Mouse (Mus musculus) embryonic facial prominence, embryonic 11.5 days (tissue): Measurements from ENCODE around the gene Osbpl3. TPM values are rescaled to one million over a fixed set of nuclear protein-coding genes. Genes with fewer than 3 reads are reported as not detected.

Experiments used
- ATAC-seq: fragments of 200-750 bp; cut with Nextera tagmentation; replicated peaks from 2 replicates; pipeline ENCODE4 v1.8.0; 2017; ENCODE audit warnings: low read depth; ENCODE audit not compliant: insufficient number of reproducible peaks, low FRiP score, low TSS enrichment
- DNase-seq: peaks from one replicate; pipeline ENCODE4 v3.0.0-alpha.2; 2015; ENCODE audit warnings: low spot score
- H3K27ac ChIP-seq: fragments of 300-500 bp; sonication (generic); replicated peaks from 2 replicates; pipeline ENCODE4 v1.5.1; 2014; ENCODE audit warnings: mild to moderate bottlenecking, low read depth, low read length, control low read depth
- H3K27me3 ChIP-seq: fragments of 300-500 bp; sonication (generic); 2 replicates; pipeline ENCODE4 v1.6.1; 2014; ENCODE audit warnings: mild to moderate bottlenecking, low read length, moderate library complexity, mixed read lengths; ENCODE audit not compliant: control insufficient read depth, insufficient read depth
- H3K36me3 ChIP-seq: fragments of 300-500 bp; sonication (generic); replicated peaks from 2 replicates; pipeline ENCODE4 v1.6.1; 2014; ENCODE audit warnings: low read depth, mild to moderate bottlenecking, low read length, moderate library complexity, mixed read lengths; ENCODE audit not compliant: control insufficient read depth, insufficient read depth
- H3K4me1 ChIP-seq: fragments of 300-500 bp; sonication (generic); 2 replicates; pipeline ENCODE4 v1.6.1; 2014; ENCODE audit warnings: low read length, mixed read lengths; ENCODE audit not compliant: control insufficient read depth, insufficient read depth
- H3K4me2 ChIP-seq: fragments of 300-500 bp; sonication (generic); 2 replicates; pipeline ENCODE4 v1.6.1; 2014; ENCODE audit warnings: low read depth, mild to moderate bottlenecking, control low read depth, low read length, moderate library complexity
- H3K4me3 ChIP-seq: fragments of 300-500 bp; sonication (generic); 2 replicates; pipeline ENCODE4 v1.5.1; 2014; ENCODE audit warnings: low read depth, low read length, control low read depth
- H3K9ac ChIP-seq: fragments of 300-500 bp; sonication (generic); replicated peaks from 2 replicates; pipeline ENCODE4 v1.6.1; 2014; ENCODE audit warnings: mild to moderate bottlenecking, control low read depth, low read length
- H3K9me3 ChIP-seq: fragments of 300-500 bp; sonication (generic); replicated peaks from 2 replicates; pipeline ENCODE4 v1.6.1; 2016; ENCODE audit warnings: mild to moderate bottlenecking, low read length, inconsistent platforms, mixed read lengths; ENCODE audit not compliant: control insufficient read depth
- WGBS: fragments of 180-500 bp; shearing (Covaris S2); extraction: QIAGEN DNeasy Blood & Tissue Kit; methylation state at CpG from one replicate; pipeline ENCODE4 v1.1.7; 2014; 5-methylcytosine and 5-hydroxymethylcytosine counted together
- polyA plus RNA-seq: library from polyadenylated mRNA; unstranded; fragments of >200 nt; fragmentation: Nextera tagmentation; extraction: Ambion mirVana; gene quantifications from 2 replicates; pipeline ENCODE4 v1.2.1, GENCODE M21; 2014

Gene Osbpl3
- polyA plus RNA-seq, 1 experiment from 2014 or later: 9.0 TPM

DNA sequence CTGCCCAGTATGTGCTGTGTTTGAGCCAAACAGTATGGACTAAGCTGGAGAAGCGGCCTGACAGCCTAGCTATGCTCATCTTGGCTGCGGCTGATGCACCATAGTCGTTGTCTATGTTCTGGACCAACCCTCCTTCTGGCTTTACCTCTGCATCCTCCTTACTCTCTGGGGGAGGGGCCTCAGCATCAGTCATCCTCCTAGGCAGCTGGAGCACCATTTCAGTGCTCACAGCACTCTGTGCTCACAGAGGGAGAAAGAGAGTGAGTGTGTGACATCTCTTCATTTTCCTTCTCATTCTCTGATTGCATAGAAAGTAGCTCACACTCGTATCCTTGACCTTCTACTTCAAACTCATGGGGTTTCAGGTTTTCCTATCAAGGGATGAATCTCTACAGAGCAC lies 129.8 kb downstream of the Osbpl3 start:
- Histone ChIP-seq H3K4me3 (no peak overlapping the region), H3K27me3 (no peaks in the 10 kb centered on the region), H3K9ac (no peak overlapping the region), H3K27ac (no peak overlapping the region), H3K4me2 (no peak overlapping the region), H3K4me1 (no peaks in the 10 kb centered on the region), H3K9me3 (no peaks in the 10 kb centered on the region), H3K36me3 (no peaks in the 10 kb centered on the region)
- ATAC-seq (no peak), DNase-seq (no peak)
- WGBS: 75% methylated on average over 4 of the region's 4 CpGs

DNA sequence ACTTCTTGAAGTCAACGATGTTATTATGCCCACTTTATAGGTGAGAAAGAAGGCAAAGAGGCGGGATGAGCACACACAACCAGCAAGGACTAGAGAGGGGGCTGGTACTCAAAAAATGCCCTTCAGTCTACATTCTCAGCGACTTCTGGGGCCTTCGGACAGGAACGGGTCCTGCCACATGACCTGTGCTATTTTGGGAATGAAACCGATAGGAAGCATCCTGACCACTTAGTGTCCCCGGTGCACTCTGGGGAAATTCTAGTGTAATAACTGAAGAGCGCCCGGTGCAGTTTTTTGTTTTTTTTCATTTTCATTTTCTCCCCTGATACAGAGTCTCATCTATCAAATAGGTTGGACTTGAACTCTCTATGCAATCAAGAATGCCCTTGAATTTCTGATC lies 130.5 kb downstream of the Osbpl3 start:
- H3K4me3 ChIP-seq: no peak overlapping the region
- H3K27me3 ChIP-seq: no peaks in the 10 kb centered on the region
- H3K9ac ChIP-seq: no peak overlapping the region
- ATAC-seq (no peak), DNase-seq (no peak)
- no peaks in the 10 kb centered on the region for H3K9me3 ChIP-seq
- 83% methylated on average over 9 of the region's 9 CpGs for WGBS
- H3K4me2 ChIP-seq: no peak overlapping the region
- H3K36me3 ChIP-seq: no peaks in the 10 kb centered on the region
- no peak overlapping the region for H3K27ac ChIP-seq
- no peaks in the 10 kb centered on the region for H3K4me1 ChIP-seq

DNA sequence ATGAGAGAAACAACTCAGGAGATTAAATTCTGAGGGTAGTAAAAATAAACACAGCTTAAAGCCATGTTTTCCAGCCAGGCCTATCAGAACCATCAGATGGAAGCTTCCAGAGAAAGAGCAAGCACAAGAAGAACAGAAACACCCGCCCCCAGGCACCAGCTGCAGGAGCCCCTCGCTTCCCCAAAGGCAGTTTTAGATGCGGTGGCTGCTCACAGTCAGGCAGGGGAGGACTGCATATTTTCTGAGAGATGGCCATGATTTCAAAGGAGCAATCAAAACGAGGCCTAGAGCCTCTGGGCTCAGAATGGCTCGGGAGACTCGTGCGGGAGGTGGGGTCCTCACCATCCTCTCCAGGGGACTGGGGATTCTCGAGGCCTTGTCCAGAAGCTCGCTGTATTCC lies 133.4 kb downstream of the Osbpl3 start:
- Histone ChIP-seq H3K9ac (no peak overlapping the region), H3K27ac (no peak overlapping the region), H3K4me1 (no peaks in the 10 kb centered on the region), H3K9me3 (no peaks in the 10 kb centered on the region), H3K4me3 (no peak overlapping the region), H3K36me3 (no peaks in the 10 kb centered on the region), H3K27me3 (no peaks in the 10 kb centered on the region), H3K4me2 (no peak overlapping the region)
- WGBS: 52% methylated on average over 9 of the region's 9 CpGs
- DNase-seq (no peak), ATAC-seq (no peak)

DNA sequence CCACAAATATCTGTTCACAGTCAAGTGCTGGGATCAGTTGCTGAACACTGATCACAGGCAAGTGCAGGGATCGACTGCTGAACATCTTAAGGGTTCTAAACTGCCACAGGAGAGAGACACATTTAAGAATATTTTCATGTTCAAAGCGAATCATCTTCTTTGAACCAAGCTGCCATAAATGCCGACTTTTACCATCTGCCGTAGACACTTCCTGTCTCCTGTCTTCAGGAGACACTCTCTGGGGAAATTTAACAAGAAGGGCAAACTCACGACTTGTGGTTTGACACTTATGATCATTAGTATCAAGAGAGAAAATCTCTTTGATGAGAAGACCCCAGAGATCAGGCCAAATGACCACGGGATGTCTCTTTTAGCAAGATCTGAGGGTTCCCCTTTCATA lies 134.3 kb downstream of the Osbpl3 start:
- DNase-seq (no peak), ATAC-seq (no peak)
- Histone ChIP-seq H3K9me3 (no peaks in the 10 kb centered on the region), H3K27ac (no peak overlapping the region), H3K4me3 (no peak overlapping the region), H3K9ac (no peak overlapping the region), H3K4me1 (no peaks in the 10 kb centered on the region), H3K4me2 (no peak overlapping the region), H3K36me3 (no peaks in the 10 kb centered on the region), H3K27me3 (no peaks in the 10 kb centered on the region)
- 73% methylated on average over 6 of the region's 6 CpGs for WGBS

DNA sequence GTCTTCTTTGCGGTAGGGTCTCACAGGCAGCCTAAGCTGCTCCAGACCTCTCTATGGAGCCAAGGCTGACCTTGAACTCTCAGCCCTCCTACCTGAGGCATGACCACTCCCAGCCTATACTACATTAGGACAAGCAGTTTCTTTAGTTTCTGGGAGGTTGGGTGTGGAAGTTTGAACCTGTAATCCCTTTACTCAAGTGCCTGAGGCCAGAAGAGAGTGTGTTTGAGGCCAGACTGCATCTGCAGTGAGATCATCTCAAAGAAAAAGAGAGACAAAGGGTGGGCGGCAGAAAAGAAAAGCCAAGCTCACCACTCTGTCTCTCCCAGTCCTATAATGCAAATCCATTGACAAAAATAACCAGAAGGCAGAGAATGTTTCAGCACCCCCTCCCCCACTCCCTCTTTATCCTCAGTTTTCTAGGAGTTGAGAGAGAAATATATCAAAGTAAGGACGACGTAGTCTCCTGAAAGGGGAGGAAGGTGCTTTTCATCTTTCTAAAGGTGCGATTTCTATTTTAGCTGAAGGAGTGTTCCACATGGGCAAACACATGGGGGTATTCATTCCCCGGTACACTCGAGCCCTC lies 137.3 kb downstream of the Osbpl3 start:
- H3K9me3 ChIP-seq: no peaks in the 10 kb centered on the region
- 74% methylated on average over 7 of the region's 7 CpGs for WGBS
- H3K27ac ChIP-seq: no peak overlapping the region

DNA sequence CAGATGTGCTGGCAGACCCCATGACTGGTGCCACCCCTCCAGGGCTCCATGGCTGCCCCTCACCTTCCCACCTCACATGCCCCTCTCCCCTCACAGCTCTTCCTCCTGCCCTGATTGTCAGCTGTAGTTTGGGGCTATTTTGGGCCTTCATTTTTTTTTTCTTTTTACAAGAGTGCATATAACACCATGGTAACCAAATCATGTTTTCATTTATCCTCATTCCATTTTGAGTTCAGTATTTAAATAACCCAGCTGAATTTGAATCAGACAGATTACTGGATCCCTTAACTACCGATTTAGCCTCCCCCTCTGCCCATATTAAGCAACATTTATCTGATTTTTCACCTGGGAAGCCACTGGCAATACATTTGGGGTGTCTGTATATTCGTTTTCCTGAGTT lies 137.9 kb downstream of the Osbpl3 start:
- H3K9ac ChIP-seq: no peak overlapping the region
- no peaks in the 10 kb centered on the region for H3K36me3 ChIP-seq
- no peak overlapping the region for H3K27ac ChIP-seq
- DNase-seq: no peak
- H3K9me3 ChIP-seq: no peaks in the 10 kb centered on the region
- no peak for ATAC-seq
- no peak overlapping the region for H3K4me3 ChIP-seq
- no peak overlapping the region for H3K4me2 ChIP-seq
- H3K4me1 ChIP-seq: no peaks in the 10 kb centered on the region
- no peaks in the 10 kb centered on the region for H3K27me3 ChIP-seq
- 72% methylated on average over 2 of the region's 2 CpGs for WGBS

More for the DNA sequence above, 137.3 kb downstream of the Osbpl3 start:
- no peak overlapping the region for H3K4me3 ChIP-seq
- H3K9ac ChIP-seq: no peak overlapping the region
- DNase-seq (no peak), ATAC-seq (no peak)
- H3K36me3 ChIP-seq: no peaks in the 10 kb centered on the region
- no peaks in the 10 kb centered on the region for H3K27me3 ChIP-seq
- H3K4me1 ChIP-seq: no peaks in the 10 kb centered on the region
- no peak overlapping the region for H3K4me2 ChIP-seq

DNA sequence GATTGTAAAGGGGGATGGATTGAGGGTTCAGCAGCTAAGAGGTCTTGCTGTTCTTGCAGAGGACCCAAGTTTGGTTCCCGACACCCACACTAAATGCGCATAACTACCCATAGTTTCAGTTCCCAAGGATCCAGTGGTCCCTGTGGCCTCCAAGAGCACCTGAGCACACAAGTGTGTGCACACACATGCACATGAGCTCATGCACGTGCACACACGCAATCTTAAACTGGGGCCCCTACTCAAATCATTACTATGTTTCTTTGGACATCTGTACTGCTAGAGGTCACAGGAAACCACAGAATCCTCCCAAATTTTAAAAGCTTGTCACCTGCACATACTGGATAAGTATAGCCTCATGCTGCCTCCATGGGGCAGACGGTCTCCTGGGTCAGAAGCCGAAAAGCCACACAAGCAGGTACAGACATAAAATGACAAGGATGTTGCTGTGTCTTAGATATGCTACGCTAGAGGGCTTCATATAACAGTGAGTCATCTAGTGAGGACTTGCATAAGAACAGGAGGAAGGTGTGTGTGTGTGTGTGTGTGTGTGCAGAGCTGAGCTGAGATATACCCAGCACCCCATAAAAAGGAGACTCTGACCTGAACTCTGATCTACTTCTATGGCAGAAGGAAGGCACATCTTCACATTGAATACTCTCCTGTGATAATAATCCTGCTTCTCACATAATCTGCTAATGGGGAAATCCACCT lies 139.1 kb downstream of the Osbpl3 start:
- no peaks in the 10 kb centered on the region for H3K36me3 ChIP-seq
- DNase-seq (no peak), ATAC-seq (no peak)
- no peak overlapping the region for H3K27ac ChIP-seq
- H3K9ac ChIP-seq: no peak overlapping the region
- H3K9me3 ChIP-seq: no peaks in the 10 kb centered on the region
- H3K4me3 ChIP-seq: no peak overlapping the region
- H3K4me2 ChIP-seq: no peak overlapping the region
- 93% methylated on average over 7 of the region's 7 CpGs for WGBS
- no peaks in the 10 kb centered on the region for H3K27me3 ChIP-seq
- no peaks in the 10 kb centered on the region for H3K4me1 ChIP-seq

DNA sequence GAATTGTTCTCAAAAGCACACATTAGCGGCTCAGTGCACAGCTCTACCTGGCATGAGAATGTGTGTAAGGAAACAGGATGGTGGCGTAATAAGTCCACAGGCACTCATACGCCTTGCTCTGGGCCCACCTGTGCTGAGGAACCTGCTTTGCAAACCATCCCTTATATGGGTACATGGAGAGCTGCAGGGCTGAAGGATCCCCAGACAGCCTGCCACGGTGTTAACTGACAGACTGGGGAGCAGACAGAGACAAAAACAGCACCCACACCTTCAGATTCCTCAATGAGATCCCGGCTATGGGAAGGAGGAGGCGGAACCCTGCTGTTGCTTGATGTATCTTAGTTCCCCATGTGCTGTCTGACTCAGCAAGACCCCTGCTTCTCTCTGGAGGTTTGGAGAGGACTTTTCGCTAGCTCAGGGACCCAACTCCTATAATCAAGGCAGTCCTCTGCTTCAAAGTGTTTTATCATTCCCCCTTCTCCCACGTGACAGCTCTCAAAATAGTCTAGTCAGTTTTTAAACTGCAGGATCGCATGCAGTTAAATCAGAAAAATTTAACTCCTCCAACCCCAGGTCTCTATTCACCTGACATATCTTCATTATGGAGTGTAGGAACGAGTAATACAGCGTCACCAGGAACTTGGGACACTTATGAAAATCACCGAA lies 141.5 kb downstream of the Osbpl3 start:
- 77% methylated on average over 12 of the region's 12 CpGs for WGBS
- Histone ChIP-seq H3K9ac (no peak overlapping the region), H3K4me3 (no peak overlapping the region), H3K4me2 (no peak overlapping the region), H3K36me3 (no peaks in the 10 kb centered on the region), H3K9me3 (no peaks in the 10 kb centered on the region), H3K27me3 (no peaks in the 10 kb centered on the region), H3K27ac (no peak overlapping the region), H3K4me1 (no peaks in the 10 kb centered on the region)
- no peak for ATAC-seq
- DNase-seq: no peak
